Mouse (Mus musculus) hindbrain, embryonic 13.5 days (tissue): ENCODE measurements at regions not wholly inside any gene's neighbourhood (a gene's known extent, or its start where the extent isn't known, plus 50 kb on each side); places are given as distances from the start of the nearest gene placed in this dataset.

Experiments
- ATAC-seq: fragments of 200-750 bp; cut with Nextera tagmentation; 2 replicates; pipeline ENCODE4 v1.8.0; 2017; ENCODE audit warnings: moderate TSS enrichment; ENCODE audit not compliant: low FRiP score
- H3K27ac ChIP-seq: fragments of 300-500 bp; sonication (generic); 2 replicates; pipeline ENCODE4 v1.5.1; 2015; ENCODE audit warnings: inconsistent platforms, mild to moderate bottlenecking, moderate library complexity
- H3K27me3 ChIP-seq: fragments of 300-500 bp; sonication (generic); 2 replicates; pipeline ENCODE4 v1.6.1; 2015; ENCODE audit warnings: mild to moderate bottlenecking, inconsistent platforms
- H3K36me3 ChIP-seq: fragments of 300-500 bp; sonication (generic); 2 replicates; pipeline ENCODE4 v1.6.1; 2015; ENCODE audit warnings: mild to moderate bottlenecking, inconsistent platforms
- H3K4me1 ChIP-seq: fragments of 300-500 bp; sonication (generic); replicated peaks from 2 replicates; pipeline ENCODE4 v1.6.1; 2015; ENCODE audit warnings: inconsistent platforms
- H3K4me2 ChIP-seq: fragments of 300-500 bp; sonication (generic); 2 replicates; pipeline ENCODE4 v1.6.1; 2015; ENCODE audit warnings: inconsistent platforms, mild to moderate bottlenecking, moderate library complexity
- H3K4me3 ChIP-seq: fragments of 300-500 bp; sonication (generic); 2 replicates; pipeline ENCODE4 v1.5.1; 2015; ENCODE audit warnings: mild to moderate bottlenecking, inconsistent platforms
- H3K9ac ChIP-seq: fragments of 300-500 bp; sonication (generic); 2 replicates; pipeline ENCODE4 v1.6.1; 2015; ENCODE audit warnings: mild to moderate bottlenecking, inconsistent platforms
- H3K9me3 ChIP-seq: fragments of 300-500 bp; sonication (generic); 2 replicates; pipeline ENCODE4 v1.6.1; 2016; ENCODE audit warnings: inconsistent platforms
- WGBS: fragments of 180-500 bp; shearing (Covaris S2); methylation state at CpG from one replicate; pipeline ENCODE4 v1.1.7; 2015; 5-methylcytosine and 5-hydroxymethylcytosine counted together

DNA sequence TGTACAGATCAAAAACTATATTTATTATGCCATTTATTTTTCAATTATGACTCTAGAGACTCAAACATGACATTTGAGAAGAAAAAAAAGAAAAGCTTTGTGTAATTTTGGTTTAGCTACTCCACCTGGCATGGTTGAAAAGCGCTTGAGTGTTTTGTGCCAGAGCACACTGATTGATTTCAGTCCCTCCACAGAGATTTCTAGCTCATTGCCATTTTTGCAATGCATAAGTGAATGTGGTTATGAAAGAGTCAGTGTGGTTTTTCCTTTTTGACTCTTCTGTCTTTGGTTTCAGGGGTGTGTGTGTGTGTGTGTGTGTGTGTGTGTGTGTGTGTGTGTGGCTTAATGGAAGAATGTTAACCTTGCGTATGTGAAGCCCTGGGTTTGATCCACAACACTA lies 113.6 kb upstream of the Tmc3 start:
- Histone ChIP-seq H3K9ac (no peak overlapping the region), H3K36me3 (no peaks in the 10 kb centered on the region), H3K27me3 (0 out of 2 replicates have a peak, but pooled peaks cover 3% of the 10 kb centered on the region), H3K9me3 (no peaks in the 10 kb centered on the region), H3K4me2 (no peak overlapping the region), H3K4me3 (no peak overlapping the region), H3K4me1 (0 out of 2 replicates have a peak, but pooled peaks cover 7% of the 10 kb centered on the region), H3K27ac (no peak overlapping the region)
- 84% methylated on average over 2 of the region's 2 CpGs for WGBS
- no peak for ATAC-seq

DNA sequence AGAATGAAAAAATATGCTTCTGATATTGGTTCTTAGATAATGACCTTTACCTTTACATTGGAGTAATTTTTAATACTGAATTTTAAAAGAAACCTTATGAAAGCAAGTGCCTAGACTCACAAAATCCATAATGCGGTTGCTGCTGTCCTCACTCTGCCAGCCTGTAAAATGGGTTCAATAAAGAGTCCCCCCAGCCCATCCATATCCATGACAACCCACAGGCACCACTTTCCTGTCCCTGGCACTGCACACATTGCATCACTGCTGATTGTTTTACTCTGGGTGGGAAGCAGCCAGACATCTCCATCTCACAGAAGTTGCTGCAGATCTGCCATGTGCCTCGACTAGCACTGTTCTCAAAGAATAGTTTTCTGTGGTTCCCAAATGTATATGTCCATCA lies 110.3 kb upstream of the Tmc3 start:
- Histone ChIP-seq H3K27ac (no peak overlapping the region), H3K4me1 (peaks cover 24% of the 10 kb centered on the region), H3K36me3 (no peaks in the 10 kb centered on the region), H3K4me2 (no peak overlapping the region), H3K27me3 (0 out of 2 replicates have a peak, but pooled peaks cover 3% of the 10 kb centered on the region), H3K9me3 (no peaks in the 10 kb centered on the region), H3K4me3 (no peak overlapping the region), H3K9ac (no peak overlapping the region)
- ATAC-seq, result no peak
- WGBS, result 84% methylated on average over 2 of the region's 2 CpGs

DNA sequence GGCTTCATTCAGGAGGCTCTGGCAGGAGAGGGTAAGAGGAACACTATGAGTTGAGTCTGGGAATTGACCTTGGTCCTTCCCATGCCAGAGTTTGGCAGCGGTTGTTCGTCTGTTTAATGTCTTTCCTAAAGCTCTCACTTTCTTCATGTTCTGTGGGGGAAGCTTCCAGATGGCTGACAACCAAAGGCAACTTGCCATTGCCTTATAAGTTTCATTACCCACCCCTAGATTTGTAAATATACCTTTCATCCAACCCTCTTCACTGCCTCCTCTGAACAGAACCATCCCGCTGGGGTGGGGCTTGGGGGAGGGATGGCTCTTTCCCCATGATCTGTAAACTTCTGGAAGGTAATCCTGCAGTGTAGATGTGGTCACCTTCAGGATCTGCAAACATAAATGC lies 109.7 kb upstream of the Tmc3 start:
- Histone ChIP-seq H3K27me3 (0 out of 2 replicates have a peak, but pooled peaks cover 3% of the 10 kb centered on the region), H3K4me1 (peaks cover 24% of the 10 kb centered on the region), H3K27ac (no peak overlapping the region), H3K9ac (no peak overlapping the region), H3K4me3 (no peak overlapping the region), H3K36me3 (no peaks in the 10 kb centered on the region), H3K4me2 (no peak overlapping the region), H3K9me3 (no peaks in the 10 kb centered on the region)
- no peak for ATAC-seq
- WGBS, result 89% methylated on average over 3 of the region's 3 CpGs

DNA sequence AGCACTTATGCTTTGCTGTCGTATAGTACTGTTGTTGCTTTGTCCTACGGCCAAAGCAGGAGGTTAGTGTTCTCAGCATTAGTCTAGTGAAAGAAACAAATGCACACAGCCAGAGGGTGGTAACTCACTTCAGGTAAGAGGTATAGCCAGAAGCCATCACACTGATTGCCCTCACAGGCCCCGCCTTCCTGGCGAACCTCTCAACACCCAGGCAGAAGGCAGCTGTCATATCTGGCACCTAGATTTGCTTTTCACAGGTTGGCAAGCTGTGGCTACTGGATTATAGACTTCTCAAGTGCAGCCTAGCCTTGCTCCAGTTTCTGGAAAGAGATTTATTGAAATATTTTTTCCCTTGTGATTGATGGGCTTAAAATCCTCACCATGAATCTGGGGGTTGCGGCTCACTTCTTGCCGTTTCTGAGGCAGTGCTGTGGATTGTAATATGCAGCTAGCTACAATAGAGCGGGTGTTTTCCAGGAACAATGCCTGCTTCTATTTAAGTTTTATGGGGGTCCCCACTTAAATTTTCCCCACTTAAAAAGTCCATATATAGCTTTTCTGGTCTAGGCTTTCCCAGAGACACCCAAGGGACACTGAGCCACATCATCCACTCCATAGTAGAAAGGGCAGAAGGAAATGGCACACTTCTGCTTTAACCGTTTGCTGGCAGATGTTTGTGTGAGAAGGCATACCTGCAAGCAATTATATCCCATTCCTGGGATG lies 109.1 kb upstream of the Tmc3 start:
- Histone ChIP-seq H3K27ac (no peak overlapping the region; the same call in 1 of the 2 replicates), H3K4me1 (peaks cover 24% of the 10 kb centered on the region), H3K9me3 (no peaks in the 10 kb centered on the region), H3K9ac (no peak overlapping the region), H3K4me3 (no peak overlapping the region), H3K36me3 (no peaks in the 10 kb centered on the region), H3K4me2 (no peak overlapping the region), H3K27me3 (0 out of 2 replicates have a peak, but pooled peaks cover 3% of the 10 kb centered on the region)
- ATAC-seq, result no peak
- WGBS, result 80% methylated on average over 8 of the region's 8 CpGs

DNA sequence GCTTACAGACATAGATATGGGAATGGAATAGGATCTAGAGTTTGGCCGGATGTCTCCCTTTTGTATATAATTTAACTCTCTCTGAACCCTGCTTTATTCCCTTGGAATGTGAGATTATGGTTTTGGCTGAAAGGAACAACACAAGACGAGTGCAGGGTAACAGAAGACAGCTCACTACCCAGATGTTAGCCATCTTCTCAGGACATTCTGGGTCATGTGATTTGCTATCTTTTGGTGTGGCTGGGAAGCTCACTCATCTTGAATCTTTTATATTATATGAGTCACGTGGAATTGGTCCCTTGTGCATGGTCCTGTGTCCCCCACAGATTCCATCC lies 108.6 kb upstream of the Tmc3 start:
- no peak overlapping the region for H3K4me3 ChIP-seq
- H3K36me3 ChIP-seq, result no peaks in the 10 kb centered on the region
- ATAC-seq, result no peak
- H3K4me1 ChIP-seq, result peaks cover 24% of the 10 kb centered on the region
- H3K27me3 ChIP-seq, result 0 out of 2 replicates have a peak, but pooled peaks cover 3% of the 10 kb centered on the region
- no peak overlapping the region for H3K4me2 ChIP-seq
- H3K27ac ChIP-seq, result no peak overlapping the region
- H3K9ac ChIP-seq, result no peak overlapping the region
- H3K9me3 ChIP-seq, result no peaks in the 10 kb centered on the region
- 77% methylated on average over 3 of the region's 3 CpGs for WGBS

DNA sequence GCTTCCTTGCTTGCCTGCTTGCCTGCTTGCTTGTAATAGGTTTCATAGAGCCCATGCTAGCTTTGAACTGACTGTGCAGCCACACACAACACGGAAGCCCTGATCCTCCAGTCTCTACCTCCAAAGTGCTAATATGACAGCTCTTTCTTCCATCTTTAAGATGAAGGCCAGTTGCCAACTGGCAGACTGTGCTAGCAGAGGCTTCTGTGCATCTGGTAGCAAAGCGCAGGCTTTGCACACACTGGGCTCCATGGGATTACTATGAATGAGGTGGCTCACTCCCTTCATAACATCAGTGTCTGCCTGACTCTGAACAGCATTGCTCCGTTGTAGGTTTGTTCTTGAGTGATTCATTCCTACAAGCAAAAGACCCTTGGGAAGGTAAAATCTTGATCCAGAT lies 107.9 kb upstream of the Tmc3 start:
- H3K9ac ChIP-seq, result no peak overlapping the region
- ATAC-seq, result no peak
- H3K27ac ChIP-seq, result no peak overlapping the region
- H3K4me1 ChIP-seq, result peaks cover 24% of the 10 kb centered on the region
- no peaks in the 10 kb centered on the region for H3K36me3 ChIP-seq
- H3K27me3 ChIP-seq, result 0 out of 2 replicates have a peak, but pooled peaks cover 3% of the 10 kb centered on the region
- H3K4me2 ChIP-seq, result no peak overlapping the region
- WGBS, result 82% methylated on average over 3 of the region's 3 CpGs
- H3K4me3 ChIP-seq, result no peak overlapping the region
- H3K9me3 ChIP-seq, result no peaks in the 10 kb centered on the region

DNA sequence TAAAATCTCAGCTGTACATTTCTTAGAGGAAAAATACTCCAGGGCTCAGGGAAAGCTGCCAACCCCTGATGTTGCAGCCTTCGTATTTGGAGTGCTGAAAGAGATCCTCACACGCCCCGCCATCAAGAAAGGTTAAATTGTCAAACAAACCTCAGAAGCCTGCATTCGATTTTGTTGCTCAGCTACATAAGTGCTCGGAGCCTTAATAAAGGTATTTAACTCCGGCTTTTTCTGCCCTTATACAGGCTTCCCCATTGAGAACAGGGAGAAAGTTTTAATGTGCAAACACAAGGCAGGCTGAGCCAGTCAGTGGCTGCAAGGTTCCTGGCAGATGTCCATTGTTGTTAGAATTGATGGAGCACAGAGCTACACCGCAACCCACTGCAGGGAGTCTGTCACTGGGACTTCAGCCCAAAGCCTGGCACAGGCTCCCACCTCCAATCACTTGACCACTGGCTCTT lies 107.0 kb upstream of the Tmc3 start:
- Histone ChIP-seq H3K27me3 (no peaks in the 10 kb centered on the region), H3K4me3 (no peak overlapping the region), H3K4me1 (peaks cover 24% of the 10 kb centered on the region), H3K9ac (no peak overlapping the region), H3K36me3 (no peaks in the 10 kb centered on the region), H3K4me2 (peak overlapping the region; percentile 20; the same call in 1 of the 2 replicates), H3K9me3 (no peaks in the 10 kb centered on the region), H3K27ac (peak overlapping the region; percentile 60)
- ATAC-seq, result peak; percentile 82
- 16% methylated on average over 7 of the region's 7 CpGs for WGBS

DNA sequence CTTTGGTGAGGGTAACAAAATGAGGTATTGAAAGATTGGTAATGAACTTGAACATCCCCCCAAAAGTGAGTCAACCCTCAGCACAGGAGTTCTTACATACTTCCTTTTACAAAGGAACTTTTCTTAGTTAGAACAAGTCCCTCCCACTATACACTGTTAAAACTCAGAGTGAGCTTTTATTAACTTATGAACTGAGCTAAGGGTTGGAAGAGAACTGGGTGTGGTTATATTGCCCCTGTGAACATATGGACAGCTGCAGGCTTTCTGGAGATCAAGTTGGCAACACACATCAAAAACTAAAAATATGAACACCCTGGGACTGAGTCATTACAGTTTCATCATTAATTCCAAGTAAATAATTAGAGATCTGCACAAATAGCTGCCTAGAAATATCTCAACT lies 103.1 kb upstream of the Tmc3 start:
- no peak overlapping the region for H3K9ac ChIP-seq
- no peaks in the 10 kb centered on the region for H3K36me3 ChIP-seq
- ATAC-seq, result no peak

DNA sequence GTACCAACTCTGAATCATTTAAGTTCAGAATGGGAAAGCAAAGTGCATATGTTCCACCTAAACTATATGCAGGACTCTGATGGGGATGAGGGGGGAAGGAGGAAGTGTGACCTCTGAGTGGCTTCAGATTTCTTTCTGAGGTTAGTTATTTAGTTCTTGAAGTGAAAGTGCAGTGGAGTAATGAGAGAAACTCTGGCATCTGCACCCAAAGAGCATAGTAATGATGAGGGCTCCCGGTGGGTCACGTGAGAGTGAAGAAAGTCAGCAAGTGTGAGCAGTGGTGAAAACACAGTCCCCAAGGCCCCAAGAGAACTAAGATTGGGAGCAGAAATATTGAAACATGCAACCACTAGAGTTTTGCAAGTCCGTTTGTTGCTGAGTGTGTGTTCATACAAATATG lies 102.5 kb upstream of the Tmc3 start:
- Histone ChIP-seq H3K9ac (no peak overlapping the region), H3K9me3 (no peaks in the 10 kb centered on the region), H3K27me3 (no peaks in the 10 kb centered on the region), H3K4me3 (no peak overlapping the region), H3K4me1 (peaks cover 11% of the 10 kb centered on the region; the same call in 1 of the 2 replicates), H3K4me2 (no peak overlapping the region), H3K27ac (no peak overlapping the region), H3K36me3 (no peaks in the 10 kb centered on the region)
- no peak for ATAC-seq
- 88% methylated on average over 3 of the region's 3 CpGs for WGBS

More for the DNA sequence above, 103.1 kb upstream of the Tmc3 start:
- Histone ChIP-seq H3K4me3 (no peak overlapping the region), H3K4me1 (peaks cover 15% of the 10 kb centered on the region), H3K4me2 (no peak overlapping the region), H3K27me3 (no peaks in the 10 kb centered on the region), H3K9me3 (no peaks in the 10 kb centered on the region), H3K27ac (no peak overlapping the region)

DNA sequence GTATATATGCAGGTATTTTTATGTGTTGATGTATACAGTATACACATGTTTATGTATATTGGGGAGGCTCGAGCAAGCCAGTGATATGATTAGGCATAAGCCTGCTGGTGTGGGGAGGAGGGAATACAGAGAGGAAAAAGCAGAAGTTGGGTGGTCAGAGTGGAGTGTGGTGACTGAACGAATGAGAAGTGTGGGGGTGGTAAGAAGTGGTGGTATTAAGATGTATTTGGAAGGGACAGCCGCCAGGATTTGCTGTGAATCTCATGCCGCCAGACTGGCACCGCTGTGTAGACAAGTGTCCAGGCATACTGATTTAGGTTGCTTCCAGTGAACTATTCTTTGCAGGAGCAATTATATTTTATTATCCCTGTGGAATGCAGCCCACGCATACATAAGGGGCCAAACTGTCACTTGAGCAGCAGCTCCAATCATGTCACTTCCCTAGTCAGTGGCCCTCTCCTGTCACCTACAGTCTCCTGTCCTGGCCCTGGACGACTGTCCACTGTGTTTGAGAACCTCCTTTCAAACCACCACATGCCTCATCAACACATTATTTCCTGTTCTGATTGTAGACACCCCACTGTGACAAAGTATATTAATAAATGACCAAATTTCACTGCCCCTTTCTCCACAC lies 101.9 kb upstream of the Tmc3 start:
- Histone ChIP-seq H3K27ac (no peak overlapping the region), H3K9me3 (no peaks in the 10 kb centered on the region), H3K4me1 (peaks cover 6% of the 10 kb centered on the region; the same call in 1 of the 2 replicates), H3K4me3 (no peak overlapping the region), H3K27me3 (no peaks in the 10 kb centered on the region), H3K9ac (no peak overlapping the region), H3K4me2 (no peak overlapping the region), H3K36me3 (no peaks in the 10 kb centered on the region)
- 68% methylated on average over 7 of the region's 7 CpGs for WGBS
- no peak for ATAC-seq

DNA sequence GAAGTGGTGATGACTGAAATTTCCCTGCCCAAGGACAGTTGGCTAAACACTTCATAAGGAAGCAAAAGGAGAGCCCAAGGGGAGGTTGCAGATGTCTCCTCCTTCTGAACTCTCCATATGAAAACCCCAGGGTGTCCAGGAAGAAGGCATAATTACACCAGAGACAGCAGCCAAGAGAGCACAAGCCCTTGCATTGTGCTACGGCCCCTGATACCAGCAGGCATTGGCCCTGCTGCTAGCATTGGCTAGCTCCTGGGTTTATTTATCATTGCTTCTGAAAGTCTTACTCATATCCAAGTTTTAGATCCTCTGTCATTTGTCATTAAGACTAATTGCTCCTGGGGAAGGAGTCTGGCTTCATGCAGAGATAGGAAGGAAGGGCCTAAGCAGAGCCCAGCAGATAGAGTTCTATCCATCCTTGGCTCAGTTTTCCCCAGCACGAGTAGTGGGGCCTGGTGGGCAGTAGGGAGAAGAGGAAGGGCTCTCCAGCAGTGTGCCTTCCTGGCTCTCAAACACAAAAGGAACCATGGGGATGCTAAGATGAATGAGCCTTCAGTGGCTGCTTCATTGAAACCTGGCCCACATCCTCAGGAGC lies 98.5 kb upstream of the Tmc3 start:
- Histone ChIP-seq H3K9ac (no peak overlapping the region), H3K27me3 (no peaks in the 10 kb centered on the region), H3K27ac (no peak overlapping the region), H3K9me3 (no peaks in the 10 kb centered on the region), H3K4me1 (0 out of 2 replicates have a peak, but pooled peaks cover 2% of the 10 kb centered on the region), H3K4me3 (no peak overlapping the region), H3K36me3 (no peaks in the 10 kb centered on the region), H3K4me2 (no peak overlapping the region)
- no peak for ATAC-seq
- 38% methylated on average over 2 of the region's 2 CpGs for WGBS

DNA sequence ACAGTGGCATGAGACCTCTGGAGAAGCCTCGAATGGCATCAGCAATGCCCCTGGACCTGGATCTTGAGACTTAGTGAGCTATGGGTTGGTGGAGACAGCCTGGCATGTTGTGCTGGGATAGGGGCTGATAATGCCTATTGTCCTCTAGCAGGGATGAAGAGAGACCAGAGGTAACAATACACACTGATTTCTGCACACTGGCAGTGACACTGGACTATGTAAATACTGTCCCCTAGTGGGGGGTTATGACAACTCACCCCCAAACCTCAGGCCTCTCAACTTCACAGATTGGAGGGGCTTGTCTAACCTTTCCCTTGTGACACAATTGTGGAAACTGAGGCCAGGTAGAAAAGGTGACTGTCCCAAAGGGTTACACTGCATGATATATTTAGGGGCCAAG lies 94.9 kb upstream of the Tmc3 start:
- Histone ChIP-seq H3K9ac (no peak overlapping the region), H3K36me3 (no peaks in the 10 kb centered on the region), H3K4me1 (0 out of 2 replicates have a peak, but pooled peaks cover 2% of the 10 kb centered on the region), H3K27ac (no peak overlapping the region), H3K4me2 (no peak overlapping the region), H3K4me3 (no peak overlapping the region), H3K9me3 (no peaks in the 10 kb centered on the region), H3K27me3 (no peaks in the 10 kb centered on the region)
- WGBS, result 88% methylated on average over 1 of the region's 1 CpGs
- ATAC-seq, result peak; percentile 81
